Mouse (Mus musculus) erythroblast, embryonic 14.5 days (primary cell): ENCODE measurements around the gene Spo11.

Experiments
- GATA1 ChIP-seq: IDR thresholded peaks from 2 replicates; pipeline ENCODE4 v1.6.1; 2012; ENCODE audit warnings: low read length, inconsistent platforms, mixed read lengths
- TAL1 ChIP-seq: IDR thresholded peaks from 3 replicates; pipeline ENCODE4 v1.6.1; 2012; ENCODE audit warnings: low read length, inconsistent platforms, mixed read lengths

GRCm38 (mm10) chr2:173027824-173028495, 50.5 kb downstream of the Spo11 start:
- TF ChIP-seq GATA1 (no peak; the same call in 1 of the 2 replicates), TAL1 (no peak)
